Mouse (Mus musculus): ENCODE data around the gene Lbh.

Gene Lbh

DNA sequence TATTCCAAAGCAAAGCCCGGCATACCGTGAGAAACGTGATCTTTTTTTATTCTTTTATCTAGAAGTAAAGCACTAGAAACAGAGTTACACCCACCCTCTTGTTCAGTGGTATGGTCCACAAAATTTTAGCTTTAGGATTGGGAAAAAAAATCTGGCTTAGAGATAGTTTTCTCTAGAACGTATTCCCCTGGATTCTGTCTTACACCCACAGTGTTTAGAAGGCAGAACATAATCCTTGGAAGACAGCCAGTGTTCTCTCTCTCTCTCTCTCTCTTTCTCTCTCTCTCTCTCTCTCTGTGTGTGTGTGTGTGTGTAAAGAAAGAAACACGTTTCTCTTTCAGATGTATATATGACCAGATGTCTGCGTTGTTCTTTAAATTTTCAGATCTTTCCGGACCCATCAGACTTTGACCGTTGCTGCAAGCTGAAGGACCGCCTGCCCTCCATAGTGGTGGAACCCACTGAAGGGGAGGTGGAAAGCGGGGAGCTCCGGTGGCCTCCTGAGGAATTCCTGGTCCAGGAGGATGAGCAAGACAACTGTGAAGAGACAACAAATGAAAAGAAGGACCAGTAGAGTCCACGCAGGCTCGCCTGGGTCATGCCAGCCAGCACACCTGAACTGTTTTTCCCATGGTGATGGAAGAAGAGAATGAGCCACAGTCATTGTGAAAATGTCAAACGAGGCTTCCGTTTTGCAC is 20.9 kb downstream of the Lbh start:
- no peak for DNase-seq (ENCODE audit: low read depth, low spot score)

DNA sequence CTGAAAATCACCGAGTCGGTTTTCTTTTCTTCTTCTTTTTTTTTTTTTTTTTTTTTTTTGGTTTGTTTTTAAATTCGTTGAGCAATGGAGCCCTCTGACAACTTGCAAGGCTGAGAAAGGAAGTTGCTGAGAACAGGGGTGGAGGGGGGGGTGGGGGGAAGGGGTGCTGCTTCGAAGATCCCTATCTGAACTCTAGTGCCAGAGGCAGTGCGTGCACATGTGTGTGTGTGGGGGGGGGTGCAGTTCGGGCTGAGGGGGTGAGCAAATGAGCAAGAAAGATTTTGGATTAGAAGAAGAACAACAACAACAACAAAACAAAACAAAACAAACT is 21.4 kb downstream of the Lbh start:
- DNase-seq (ENCODE audit: low read depth, low spot score), result no peak

DNA sequence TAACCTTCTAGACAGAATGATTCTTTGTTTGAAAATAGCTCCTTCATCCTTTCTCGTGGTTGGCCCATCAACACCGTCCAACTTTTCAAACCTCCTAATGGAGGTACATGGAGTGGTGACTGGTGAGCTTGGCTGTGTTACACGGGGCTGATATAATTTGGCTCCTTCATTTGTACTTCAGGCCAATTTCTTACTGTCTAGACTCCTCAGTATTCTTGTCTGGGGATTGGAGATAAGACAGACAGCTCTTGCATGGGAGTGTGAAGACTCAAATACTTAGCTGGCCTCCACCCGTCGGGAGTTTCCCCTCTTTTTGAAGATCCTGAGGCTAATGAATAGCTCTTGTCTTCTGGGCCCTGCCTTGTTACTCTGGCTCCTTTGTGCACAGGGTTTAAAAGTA is 26.3 kb downstream of the Lbh start:
- DNase-seq (ENCODE audit: low read depth, low spot score), result no peak

DNA sequence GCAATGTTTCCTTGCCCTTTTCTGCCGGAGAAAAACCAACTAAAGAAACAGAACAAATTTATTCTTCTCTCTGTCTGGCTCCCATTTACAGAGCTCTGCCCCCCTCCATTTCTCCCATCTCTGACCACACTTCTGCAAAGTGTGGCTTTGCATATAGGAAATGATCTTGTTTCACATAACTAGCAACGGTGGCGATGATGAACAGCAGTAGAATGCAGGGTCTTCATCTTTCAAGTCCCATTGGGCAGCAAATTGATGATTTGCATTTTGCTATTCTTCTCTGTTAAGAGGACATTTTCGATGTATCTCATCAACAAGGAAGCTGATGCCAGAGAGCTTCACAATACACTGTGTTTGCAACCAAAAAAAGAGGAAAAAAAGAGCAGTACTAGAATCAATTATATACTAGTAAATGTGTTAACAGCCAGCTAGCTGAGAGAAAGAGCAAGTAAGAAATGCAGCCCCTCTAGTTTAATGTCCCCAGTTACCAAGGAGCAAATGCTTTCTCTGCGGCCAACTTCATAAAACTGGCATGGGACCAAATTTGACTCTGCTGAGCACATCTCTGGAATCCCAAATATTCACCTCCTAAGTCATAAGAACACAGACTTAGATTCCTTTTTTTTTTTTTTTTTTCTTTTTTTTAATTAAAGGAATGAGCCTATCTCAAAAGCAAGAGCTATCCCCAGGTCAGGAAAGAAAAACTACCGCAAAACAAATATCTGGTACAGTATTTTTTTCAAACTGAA is 29.2 kb downstream of the Lbh start:
- DNase-seq (ENCODE audit: low read depth, low spot score), result no peak

DNA sequence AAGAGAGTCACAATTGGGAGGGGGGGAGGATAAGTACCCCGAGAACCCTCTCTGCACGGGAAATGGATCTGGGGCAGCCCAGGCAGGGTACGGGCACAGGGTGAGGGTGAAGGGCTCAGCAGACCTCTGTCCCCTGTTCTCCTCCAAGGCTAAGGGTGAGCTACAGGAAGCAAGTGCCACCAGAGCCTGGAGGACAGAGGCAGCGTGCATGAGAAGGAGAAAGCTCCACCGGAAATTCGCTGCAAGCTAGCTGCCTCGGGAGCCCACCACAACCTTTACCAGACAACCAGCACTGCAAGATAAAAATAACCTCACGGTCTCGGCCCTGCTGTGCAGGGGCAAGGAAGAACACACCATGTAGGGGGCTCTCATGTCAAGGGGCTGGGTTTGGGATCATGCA is 30.0 kb downstream of the Lbh start:
- no peak for DNase-seq (ENCODE audit: low read depth, low spot score)

DNA sequence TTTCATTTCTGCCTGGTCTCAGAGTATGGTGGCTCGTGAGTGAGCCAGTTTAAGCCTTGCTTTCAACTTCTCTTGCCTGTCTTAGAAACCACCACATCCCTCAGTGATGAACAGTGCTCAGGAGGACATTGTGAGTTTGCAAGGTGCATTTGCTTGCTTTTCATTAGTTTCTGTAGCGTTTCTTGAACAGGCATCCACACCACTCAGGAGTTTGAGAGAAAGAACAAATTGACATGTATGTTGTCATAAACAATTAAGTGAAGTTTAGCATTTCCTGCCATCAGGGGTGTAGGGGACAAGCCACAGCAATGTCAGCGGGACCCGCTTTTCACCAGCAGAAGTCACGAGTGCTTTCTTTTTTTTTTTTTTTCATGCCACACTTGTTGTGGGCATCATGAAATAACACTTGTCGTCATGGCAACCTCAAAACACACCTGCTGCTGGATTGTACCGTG is 31.2 kb downstream of the Lbh start:
- DNase-seq (ENCODE audit: low read depth, low spot score), result no peak

DNA sequence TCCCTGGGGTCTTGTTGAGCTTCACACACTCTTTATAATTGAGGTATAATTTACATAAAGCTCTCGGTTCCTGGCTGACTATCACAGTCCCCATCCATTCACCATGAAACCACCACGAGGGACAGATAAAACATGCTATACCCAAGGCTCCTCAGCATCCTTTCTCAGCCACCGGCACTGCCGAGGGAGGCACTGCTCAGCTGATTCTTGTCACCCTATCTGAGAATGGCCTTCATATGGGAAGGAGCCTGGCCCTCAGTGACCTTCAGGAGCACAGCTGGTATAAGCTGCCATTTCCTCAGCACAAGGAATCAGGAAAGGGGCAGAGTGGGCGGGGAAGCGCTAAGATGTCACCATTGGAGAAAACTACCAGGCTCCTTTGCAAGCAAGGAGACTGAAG is 33.2 kb downstream of the Lbh start:
- no peak for DNase-seq (ENCODE audit: low read depth, low spot score)

DNA sequence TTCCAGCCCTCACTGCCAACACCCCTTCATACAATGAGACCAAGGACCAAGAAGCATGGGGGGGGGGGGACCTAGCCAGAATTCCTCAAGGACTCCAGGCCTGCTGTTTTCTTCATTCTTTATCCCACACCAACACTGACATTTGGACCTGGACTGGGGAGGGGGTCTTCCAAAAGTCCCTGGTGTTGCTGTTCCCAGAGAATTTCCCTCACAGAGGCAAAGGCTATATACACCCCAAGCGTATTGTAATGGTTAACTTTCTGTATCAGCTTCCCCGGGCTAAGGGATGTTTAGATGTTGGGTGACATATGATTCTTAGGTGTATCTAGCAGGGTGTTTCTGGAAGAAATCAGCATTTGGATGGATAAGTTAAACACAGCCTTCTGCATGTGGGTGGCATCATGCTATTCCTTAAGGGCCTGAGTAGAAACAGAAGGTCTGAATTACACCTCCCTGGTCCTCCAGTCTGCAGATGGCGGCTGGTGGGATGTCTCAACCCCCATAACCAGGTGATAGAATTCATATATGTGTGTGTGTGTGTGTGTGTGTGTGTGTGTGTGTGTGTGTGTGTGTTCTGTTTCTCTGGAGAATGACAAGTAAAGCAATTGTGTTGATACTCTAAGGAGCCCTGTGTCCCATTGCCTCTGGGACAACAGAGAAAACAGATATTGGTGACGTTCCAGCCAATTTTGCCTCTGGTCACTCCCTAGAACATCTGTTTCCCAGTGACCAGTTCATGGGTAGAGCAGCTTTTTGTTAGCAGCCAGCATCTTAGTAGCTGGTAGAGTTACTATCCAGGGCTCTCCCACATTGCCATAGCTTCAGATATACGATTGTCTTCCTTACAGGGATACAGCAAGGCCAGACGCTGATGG is 35.9 kb downstream of the Lbh start:
- no peak for DNase-seq (ENCODE audit: low read depth, low spot score)

DNA sequence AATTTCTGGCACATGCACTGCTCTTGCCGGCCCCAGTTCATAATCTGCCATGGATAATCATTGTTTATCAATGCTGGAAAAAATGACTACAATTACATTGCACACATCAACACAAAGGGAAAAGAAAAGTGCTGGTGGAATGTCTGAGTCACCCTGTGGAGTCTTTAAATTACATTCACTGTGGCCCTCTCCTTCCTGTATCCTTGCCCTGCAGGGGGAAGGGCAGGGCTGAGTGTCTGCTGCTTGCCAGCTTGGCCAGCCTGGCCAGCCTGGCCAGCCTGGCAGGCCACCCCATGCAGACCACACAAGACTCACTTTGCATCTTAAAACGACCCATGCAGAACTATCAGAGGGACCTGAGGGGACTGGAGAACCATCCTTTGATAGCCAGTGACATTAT is 37.4 kb downstream of the Lbh start:
- DNase-seq (ENCODE audit: low read depth, low spot score), result no peak

DNA sequence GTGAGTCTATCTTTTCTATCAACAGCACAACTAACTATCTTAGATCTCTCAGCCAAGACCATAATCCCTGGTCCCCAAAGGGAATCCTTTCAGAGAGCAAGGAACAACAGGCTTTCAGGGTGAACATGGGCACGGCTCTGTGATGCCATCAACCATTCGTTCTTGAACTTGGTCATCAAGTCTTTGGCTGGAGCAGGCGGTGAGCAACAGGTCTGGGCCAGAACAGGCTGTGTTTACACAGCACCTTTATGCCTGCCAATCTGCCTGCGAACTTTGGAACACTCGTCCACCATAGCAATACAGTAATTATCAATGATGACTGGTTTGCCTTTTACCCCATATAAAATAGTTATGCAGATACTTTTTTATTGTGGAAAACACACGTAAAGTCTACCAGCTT is 38.9 kb downstream of the Lbh start:
- no peak for DNase-seq (ENCODE audit: low read depth, low spot score)

DNA sequence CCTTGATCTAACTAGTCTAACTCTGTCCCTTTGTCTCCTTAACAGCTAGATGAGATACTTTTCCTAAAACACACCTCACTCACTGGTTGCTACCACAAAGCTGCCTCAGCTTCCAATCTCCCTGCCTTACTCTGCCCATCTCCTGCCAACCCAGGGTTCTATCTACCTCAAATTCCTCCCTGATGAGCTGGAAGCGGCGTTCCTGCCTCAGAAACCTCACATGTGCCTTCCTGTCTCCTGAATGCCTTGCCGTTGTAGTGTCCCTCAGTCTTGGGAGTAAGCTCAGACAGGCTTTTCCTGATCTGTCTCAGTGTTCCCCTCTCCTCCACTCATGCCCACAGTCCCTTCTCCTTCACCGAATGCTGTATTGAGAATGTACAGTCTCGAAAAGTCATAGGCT is 40.8 kb downstream of the Lbh start:
- no peak for DNase-seq (ENCODE audit: low read depth, low spot score)

DNA sequence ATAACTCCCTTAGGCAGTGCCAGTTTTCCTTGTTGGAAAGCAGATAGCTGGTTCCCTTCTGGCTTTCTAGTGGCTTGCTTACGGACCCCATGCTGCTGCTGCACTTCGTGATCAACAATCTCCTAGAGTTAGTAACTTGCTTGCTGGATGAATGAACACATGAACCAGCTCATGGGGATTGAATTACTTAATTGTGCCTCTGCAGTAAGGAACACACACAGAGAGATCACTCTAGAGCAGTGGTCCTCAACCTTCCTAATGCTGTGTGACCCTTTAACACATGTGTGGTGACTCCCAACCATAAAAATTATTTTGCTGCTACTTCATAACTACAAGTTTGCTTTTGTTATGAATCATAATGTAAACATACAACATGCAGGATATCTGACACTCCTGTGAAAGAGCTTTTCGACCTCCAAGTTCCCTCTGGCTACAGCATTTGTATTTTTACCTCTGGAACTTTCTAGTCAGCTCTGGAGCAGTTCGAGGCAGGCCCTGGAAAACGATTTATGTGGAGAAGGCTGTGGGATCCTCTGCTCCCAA is 41.5 kb downstream of the Lbh start:
- DNase-seq (ENCODE audit: low read depth, low spot score), result no peak

DNA sequence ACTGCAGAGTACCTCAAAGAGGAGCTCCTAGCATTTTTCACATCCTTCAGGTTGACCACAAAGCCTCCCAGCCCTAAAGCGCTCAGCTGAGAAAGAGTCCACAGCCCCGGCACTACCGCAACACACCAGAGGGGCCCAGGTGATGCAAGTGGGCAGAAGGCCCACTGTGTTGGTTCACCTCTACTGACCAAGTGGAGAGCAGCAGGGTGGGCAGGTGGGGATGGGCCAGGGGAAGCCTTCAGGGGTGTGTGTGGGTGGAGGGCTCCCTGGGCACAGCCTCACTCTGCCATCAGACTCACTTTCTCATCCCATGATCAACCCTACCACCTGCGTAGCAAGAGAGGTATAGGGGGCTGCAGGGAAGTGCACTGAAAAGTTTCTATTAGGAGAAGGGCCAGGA is 42.1 kb downstream of the Lbh start:
- DNase-seq (ENCODE audit: low read depth, low spot score), result no peak

DNA sequence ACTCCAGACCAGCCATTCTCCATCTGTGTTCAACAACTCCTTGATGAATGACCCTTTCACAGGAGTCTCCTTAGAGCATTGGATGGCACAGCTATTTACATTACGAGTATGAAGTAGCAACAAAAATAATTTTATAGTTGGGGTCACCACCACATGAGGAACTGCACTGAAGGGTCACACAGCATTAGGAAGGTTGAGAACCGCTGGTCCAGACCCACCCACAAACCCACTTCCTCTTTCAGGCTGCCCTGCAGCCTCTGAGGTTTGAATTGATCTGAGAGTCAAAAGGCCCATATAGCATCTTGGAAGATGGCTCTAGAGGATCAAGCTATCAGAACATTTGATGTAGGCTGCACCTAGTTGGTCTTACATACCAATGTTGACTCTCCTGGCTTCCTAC is 42.8 kb downstream of the Lbh start:
- no peak for DNase-seq (ENCODE audit: low read depth, low spot score)

DNA sequence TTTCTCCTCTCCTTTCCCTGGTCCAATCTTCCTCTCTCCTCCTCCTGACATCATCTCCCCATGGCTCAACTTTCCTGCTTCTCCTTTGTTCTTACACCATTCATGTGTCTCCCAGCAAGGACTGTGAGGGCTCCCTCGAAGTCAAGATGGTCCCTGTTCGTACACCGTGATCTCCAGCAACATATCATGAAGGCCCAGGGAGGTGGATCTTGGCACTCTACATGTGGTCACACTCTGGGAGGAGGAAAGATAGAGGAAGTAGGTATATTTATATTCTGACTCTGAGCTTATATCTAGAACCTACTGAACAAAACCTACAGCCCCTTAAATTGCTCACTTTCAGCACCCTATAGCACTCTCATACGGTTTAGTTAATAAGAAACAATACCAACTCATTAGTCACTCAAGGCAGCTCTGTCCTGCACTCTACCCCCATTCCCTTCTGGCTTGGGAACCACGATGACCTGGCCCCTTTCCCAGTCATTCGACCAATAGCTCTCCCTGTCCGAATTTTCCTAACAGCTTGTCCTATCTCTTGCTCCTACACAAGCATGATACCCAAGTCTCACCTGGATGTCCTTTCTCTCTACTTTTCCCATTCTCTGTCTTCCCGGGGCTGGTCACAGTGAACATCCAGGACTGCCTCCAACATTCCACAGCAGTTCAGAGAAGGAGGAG is 44.0 kb downstream of the Lbh start:
- no peak for DNase-seq (ENCODE audit: low read depth, low spot score)

DNA sequence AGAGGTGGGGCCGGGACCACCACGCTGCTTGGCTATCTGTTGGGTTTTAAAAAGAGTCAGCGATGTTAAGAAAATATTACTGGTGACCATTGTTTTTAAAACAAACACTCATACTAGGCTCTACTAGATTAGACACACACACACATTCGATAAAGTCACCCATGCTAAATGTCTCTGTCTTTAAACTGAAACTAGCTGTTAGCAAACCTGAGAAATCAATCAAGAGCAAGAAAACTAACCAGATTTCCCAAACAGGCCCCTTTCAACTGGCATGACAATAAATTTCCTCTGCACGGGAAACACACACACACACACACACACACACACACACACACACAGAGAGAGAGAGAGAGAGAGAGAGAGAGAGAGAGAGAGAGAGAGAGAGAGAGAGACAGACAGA is 47.6 kb downstream of the Lbh start:
- DNase-seq (ENCODE audit: low read depth, low spot score), result no peak

DNA sequence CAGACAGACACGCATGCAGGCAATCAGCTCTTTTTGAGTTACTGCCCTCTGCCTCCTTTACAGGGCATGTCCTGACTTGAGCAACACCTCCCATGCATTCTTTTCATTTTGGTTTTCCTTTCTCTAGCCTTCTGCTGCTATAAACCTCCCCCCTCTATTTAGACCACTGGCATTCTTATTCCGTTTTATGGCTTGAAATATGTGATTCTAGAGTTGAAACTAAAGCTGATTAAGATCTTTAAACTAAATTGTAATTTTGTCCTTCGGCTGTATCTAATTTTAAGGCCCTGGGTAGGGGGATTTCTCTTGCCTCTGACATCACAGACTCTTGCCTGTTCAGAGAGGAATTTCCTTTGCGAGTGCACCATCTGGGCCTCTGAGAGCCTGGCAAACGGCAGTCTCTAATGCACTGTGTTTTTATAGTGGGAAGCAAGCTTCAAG is 48.0 kb downstream of the Lbh start:
- DNase-seq (ENCODE audit: low read depth, low spot score), result no peak

DNA sequence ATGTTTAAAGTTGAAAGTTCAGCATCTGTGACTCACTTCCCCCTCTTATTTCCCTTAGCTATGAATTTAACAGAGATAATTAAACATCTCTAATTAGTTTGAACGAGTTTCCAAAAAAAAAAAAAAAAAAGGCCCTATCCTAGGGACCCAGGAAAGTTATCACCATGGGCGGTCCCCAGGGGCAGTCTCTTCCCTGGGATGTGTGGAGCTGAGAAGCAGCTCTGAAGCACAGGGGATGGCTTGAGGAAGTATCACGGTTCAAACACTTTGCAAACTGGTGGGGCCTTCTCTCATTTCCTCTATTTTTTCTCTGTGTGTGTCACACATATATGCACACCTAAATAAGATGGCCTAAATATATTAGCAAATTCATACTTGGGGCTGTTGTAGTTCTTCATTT is 48.8 kb downstream of the Lbh start:
- DNase-seq (ENCODE audit: low read depth, low spot score), result no peak

DNA sequence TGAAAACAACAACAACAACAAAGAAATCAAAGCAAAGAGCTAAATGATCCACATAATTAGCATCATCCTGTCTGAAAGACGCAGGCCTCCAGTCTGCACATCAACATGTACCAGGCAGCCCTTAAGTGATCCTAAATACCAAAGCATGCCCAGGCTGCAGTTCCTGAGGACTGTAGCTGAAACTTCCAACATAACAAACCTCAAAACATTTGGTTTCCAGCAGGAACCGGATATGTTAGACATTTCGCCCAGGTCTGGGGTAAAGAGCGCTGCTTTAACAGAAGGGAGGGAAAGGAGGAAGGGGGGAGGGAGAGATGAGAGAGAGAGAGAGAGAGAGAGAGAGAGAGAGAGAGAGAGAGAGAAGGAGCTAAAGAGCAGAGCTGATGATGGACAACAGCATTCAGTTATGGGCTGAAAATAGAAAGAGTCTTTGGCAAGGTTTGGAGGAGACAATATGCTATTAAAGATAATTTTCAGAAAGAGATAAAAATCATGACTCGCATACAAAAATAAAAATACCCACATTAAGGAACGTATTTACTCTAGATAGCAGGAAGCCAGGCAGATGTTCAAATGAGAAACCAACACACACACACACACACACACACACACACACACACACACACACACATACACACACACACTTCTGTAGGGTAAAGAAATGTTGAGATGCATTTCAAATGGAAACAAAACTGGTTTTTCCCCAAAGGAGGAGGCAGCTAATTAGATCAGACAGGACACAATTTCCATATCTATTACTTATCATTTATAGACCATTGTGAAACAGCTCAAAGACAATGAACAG is 49.5 kb downstream of the Lbh start:
- DNase-seq (ENCODE audit: low read depth, low spot score), result no peak

DNA sequence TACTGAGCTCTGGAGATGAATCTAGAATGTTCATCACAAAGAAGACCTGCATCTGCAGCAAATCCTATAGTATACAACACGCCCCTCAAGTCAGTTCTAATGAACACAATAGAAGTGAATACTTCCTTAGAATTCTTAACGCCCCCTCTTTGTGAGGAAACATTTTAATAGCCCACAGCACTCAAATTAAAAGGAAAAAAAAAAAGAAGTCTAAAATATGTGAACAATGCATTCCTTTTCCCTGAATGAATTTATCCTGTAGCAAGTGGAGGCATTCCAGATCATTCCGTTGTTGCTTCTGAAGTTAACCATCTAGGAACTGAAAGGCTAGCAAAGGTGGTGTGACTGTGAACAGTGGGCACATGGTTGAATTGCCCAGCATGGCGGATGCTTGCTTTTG is 50.6 kb downstream of the Lbh start:
- DNase-seq (ENCODE audit: low read depth, low spot score), result no peak

DNA sequence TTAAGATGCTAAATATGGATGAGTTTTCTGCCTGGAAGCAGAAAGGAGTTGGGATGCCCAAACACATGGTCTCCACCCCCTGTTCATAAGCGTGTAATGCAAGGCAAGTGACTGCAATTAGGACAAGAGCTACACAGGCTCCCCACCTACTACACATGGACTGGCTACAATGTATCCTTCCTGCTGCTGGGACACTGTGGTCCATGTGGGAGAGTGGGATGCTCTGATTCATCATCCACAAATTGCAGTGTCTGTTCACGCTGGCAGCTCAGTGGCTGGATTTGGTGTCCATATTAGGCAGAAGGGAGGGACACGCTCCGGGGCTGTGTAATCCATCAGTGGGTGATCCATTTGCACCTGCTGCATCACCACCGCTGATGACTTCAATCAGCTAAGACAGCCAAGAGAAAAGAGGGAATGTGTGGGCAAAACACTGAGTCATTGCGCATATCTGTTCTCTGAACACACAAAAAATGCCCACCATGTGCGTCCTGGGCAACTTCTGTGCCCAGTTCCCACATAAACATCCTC is 52.6 kb downstream of the Lbh start:
- no peak for DNase-seq (ENCODE audit: low read depth, low spot score)

Data from skeletal muscle tissue, adult 2 months (tissue).